Mouse (Mus musculus) cerebellum, postnatal 25 days (tissue): ENCODE measurements at regions not wholly inside any gene's neighbourhood (a gene's known extent, or its start where the extent isn't known, plus 50 kb on each side); places are given as distances from the start of the nearest gene placed in this dataset.

ENCODE experiments used
- DNase-seq, 2 experiments: peaks; one replicate each; pipeline ENCODE4 v3.0.0; 2021; ENCODE audit warnings: mixed read lengths in 2 of 2

DNA sequence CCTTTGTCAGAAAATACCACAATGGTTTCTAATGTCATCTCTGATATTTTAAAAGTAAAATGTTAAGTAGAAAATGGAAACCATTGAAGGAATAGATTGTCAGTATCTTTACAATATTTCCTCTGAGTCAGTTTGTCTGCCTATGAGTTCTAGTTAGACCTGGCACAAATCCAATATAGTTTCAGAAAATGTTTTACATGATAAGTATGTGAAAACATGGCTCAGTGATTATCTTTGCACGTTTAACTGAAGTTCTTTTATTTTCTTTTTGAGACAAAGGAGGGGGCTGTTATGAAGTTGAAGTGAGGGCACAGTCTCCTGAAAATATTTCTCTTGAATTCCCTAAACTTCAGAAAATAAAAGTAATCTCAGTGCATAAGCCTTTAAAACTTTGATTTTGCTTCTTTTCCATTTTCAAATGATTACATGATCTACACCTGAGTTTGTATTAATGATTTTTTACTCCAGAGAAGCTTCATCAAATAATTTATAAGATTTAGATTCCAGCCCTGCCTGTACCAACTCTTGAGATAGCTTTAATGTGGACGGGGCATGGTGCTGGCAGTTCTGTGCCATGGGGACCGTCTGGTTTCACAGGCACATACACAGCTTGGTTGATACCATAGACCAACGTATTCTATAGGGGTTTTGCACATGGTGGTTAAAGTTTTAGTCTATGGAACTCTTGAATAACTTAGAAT lies 336.5 kb downstream of the Pdha2 start:
- DNase-seq: no peak

DNA sequence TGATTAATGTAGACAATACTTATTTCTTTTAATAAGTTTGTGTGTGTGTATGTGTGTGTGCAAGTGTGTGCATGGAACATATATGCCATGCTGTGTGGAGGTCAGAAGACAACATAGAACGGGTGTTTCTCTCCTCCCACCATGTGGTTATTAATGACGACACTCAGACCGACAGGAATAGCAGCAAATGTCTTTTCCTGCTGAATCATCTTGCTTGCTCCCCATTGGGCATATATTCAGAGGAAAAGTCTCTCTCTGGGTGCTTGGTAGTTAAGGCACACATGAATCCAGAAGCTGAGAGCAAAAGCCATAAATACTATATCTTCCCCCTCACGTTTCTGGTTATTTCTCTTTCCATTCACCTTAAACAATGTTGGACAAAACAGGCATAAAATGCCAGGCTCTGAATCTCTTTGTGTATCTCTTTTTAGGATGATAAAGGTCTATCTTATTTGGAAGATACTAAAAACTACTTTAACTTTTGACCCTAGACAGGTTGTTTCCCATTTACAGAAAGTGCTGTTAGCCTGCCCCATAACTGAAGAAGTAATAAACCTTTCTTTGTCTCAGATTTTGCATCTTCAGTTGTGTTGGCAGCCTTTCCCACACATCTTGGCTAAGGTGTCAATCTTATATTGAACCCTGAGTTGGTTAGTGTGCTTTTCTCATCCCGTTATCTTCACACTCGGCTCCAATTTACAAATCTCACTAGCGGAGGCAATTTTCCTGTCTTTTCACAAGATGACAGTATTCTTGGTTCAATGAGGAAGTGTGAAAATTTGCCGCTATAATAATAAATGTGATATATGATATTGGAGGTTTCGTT lies 337.9 kb downstream of the Pdha2 start:
- DNase-seq: no peak

DNA sequence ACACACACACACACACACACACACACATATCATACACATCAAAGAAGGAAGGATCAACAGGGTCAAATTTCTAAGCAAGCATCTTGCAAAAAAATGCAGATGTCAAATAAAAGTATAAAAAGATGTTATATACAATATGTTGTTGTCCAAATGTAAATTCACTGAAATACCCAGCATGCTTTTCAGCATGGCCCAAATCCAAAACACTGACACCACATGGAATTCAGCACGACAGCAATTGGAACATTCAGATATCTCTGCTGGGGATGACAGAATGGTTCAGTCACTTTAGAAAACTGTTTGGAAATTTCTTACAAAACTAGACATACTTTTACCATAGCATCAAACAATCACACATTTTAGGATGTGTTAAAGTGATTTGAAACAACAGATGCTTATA lies 339.6 kb downstream of the Pdha2 start:
- no peak for DNase-seq

DNA sequence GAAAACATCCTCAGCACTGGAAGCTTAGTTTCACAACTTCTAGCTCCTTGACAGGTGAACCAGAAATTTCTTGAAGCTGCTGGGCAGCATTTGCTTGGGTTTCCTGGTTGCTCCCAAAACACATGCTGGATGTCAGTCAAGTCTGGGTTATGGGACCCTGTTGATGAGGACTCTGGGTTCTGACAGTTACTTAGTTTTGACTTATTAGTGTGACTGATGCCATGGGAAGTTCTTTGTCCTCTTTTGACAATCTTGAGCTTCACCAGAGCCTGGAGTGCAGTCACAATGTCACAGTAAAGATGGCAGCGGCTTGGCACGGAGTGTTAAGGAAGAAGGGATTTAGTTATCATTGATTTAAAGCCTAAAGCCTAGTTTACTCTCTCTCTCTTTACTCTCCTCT lies 340.9 kb downstream of the Pdha2 start:
- DNase-seq: no peak

DNA sequence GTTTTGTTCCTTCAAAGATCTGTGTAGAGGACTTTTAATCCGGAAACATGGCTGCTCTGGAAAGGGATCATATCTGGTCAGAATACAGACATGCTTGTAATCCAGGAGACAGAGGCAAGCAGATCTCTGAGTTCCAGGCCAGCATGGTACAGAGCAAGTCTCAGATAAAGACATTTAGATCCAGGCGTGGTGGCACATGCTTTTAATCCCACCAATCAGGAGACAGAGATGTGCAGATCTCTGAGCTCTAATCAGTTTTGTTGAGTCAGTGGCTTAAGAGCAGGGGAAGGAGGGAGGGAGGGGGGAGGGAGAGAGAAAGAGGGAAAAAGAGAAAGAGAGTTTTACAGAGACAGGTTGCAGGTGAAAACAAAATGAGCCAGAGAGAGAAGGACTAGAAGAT lies 372.0 kb downstream of the Pdha2 start:
- no peak for DNase-seq

DNA sequence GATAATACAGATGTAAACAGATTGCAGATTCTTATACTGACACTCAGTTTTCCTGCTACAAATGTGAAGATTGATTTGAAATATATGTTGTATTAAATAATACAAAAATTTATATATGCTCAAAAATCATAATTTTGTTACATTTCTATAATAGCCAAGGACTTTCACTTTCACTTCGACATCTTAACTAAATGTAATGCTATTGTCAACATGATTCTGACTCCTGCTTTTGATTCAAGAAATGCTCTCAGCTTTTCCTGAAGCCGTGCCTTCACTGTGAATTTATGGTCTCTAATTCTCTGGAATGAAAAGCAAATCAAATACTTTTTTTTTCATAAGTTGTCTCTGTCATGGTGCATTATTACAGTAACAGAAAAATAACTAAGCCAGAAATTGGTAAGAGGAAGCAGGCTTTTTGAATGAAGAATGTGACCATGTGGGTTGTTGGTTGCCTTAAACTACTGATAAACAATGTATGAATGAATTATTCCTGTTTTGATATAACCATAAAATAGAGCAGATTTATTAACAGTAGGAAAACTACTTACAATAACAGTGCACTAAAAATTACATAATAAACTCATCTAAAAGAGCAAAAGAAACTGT lies 374.1 kb downstream of the Pdha2 start:
- no peak for DNase-seq

DNA sequence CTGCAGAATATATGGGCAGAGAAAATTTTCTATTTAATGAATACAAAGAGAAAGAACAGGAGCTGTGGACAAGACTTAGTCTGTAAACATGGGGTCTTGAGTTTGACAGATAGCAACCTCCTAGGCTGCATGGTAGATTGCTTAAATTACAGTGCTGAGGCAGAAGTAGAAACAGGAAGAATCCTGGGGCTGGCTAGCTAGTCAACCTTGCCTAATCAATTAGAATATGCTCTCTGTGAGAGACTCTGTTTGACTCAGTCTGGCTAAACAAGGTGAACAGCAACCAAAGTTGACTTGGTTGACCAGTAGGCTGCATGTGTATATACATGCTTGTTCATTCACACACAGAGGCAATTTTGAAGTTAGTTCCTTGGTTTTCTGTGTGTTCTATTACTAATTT lies 390.9 kb downstream of the Pdha2 start:
- no peak for DNase-seq

DNA sequence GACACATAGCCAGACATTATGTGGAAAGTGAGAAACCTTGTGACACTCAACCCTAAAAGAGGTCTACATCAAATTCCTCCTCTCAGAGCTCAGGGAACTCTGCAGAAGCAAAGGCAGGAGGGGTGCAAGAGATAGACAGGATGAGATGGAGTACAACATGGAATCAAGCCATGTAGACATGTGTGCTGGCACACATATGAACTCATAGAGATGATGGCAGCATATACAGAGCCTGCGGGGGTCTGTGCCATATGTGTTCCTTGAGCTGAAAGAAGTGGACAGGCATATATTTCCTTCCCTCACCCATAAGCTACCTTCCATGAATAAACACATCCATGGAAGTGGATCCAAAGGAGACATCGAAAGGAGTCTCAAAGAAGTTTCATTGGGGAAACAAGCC lies 406.6 kb downstream of the Pdha2 start:
- no peak for DNase-seq

DNA sequence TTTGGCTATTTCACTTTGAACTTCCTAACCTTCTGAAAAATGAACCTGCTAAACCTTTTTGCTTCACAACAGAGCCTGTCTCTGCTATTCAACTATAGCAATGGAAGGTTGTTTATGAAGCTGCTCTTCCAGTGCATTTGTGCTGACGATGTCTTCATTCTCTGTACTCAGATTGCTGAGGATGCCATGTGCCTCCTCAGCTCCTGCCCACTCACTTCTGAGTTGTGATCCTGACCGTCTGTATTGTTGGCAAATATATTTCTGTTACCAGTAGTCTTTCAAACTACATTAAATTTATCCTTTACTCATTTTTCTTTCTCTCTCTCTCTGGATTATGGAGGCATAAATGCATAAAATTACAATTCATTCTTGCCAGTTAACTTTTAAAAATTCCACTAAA lies 419.2 kb downstream of the Pdha2 start:
- no peak for DNase-seq

DNA sequence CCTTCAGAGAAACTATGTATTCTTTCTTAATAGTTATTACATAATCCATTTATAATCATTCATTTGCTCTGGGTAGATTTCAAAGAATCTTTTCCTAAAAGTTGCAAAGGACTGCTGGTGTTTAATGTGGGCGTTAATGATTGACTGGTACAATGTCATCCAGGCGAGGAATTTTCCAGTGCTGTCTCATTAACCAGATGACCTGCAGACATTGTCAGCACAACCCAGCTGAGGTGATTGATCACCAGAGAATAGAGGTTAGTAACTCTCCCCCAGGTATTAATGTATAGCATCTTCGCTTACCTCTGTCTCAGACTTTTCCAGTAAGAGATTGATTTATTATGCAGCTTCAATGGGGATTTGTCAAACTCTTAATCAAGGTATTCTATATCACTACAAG lies 426.5 kb downstream of the Pdha2 start:
- DNase-seq: no peak

DNA sequence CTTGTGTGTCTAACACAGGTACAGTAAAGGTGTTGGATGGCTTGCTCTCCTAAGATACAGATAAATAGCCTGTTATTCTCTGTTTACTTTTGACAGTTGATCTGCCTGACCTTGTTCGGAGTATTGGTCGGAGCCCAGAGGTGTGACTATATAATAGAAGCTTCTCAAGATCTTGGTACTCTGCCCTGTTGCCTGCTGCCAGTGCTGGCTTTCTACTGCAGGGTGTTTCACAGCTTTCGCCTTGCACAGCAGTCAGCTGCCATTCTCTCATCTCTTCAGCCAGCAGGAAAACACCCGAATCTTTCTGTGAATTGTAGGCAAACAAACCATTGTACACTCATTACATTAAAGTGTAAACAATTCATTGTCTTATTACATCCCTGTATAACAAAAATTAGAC lies 452.1 kb downstream of the Pdha2 start:
- DNase-seq: peak; percentile 41 to 45

DNA sequence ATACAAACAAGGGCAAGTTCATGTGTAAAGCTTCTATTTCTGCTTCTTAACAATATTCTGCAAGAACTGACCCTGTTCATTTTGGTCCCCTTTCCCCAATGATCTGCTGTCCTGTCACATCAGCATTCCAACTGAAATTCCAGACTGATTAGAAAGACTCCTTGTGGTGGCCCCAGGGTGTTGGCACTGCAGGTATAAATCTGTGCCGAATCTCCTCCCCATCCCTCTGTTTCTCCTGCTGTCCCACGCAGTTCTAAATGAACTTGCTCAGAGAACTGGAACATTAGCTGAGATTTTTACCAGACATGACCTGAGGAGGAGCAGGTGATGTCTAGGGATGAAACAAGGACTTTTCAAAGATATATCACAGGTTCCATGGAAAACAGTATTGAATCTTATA lies 467.7 kb downstream of the Pdha2 start:
- DNase-seq: peak; percentile 44 to 61

DNA sequence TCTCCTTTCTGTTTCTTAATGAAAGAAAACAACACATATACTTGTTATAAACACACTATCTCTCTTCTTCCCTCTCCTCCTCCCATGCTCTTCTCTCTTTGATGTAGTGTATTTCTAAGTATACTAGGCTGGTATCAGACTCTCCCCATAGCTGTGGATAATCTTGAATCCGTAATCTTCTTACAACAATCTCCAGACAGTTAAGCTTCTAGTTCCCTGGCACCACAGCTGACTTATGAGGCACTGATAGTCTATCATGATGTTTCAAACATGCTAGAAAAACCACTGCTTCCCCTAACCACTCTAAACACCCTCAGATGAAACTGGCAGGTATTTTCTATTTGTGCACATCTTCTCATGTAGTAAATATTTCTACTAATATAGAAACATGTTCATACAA lies 471.7 kb downstream of the Pdha2 start:
- DNase-seq: no peak

DNA sequence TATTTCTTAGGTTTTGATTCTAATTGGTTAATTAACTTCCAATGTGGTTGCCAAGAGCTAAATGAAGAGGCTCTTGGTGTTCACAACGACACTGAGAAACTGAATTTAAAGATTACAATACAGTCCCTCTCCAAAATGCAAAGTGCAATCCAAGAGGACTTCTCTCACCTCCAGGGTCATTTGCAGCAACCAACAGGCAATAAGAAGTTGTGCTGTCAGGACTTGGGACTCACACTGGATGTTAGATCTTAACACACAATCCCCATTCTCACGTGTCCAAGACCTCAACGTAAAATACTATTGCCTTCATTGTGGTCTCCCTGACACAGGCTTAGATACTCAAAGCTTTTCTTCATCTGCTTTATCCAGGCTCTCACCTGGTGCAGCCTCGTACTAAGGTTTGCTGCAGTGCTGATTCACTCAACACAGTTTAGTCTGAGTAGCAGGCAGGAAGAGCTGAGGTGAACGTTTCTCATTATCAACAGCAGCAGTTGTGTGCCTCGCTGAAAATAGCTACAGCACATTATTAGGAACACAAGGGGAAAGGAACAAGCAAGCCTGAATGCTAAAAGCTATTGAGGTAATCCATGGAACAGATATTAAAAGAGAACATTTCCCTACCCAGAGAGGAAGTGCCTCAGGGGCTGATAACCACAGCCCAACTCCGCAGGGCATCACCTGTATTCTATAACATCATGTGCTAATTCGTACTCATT lies 473.3 kb downstream of the Pdha2 start:
- no peak for DNase-seq

DNA sequence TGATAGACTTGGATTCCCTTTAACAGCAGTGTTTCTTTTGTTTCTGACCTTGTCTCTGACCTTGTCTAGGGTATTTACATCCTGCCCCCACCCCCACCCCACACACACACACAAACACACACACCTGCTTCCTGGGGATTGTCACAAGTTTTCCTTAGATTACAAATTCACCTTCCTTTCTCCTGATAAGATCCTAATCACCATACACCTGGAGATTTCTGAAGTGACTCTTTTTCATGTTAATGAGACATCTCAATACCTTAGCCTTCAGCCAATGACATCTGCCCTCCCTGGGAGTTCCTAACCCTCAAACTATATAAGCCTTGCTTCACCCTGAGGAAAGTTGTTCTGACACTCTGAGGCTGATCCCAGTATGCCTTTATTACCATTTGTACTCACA lies 495.3 kb downstream of the Pdha2 start:
- DNase-seq: no peak

DNA sequence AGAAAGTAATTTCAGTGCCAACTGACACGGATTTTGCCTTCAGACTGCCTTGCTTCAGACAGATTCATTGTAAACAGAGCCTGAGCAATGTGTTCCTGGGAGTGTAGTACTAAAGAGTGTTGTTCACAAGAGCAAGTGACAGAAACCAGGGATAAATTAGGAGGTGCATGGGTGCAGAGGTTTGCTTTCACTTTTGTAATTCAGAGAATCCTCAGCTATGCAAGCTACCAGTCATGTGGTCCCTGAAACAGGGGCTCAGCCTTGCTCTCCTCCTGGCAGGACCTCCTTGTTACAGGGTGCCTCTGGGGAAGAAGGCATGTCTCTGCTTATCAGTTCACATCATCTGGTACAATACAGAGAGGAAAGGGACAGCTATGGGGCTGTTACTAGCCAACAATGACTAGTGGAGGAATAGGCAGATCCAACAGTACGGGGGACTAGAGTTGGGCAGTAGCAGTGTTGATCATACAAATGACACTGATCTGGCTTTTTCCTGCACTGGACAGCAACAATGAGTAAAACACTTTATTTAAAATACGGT lies 504.5 kb downstream of the Pdha2 start:
- DNase-seq: peak in 1 of 2 experiments; percentile 25

DNA sequence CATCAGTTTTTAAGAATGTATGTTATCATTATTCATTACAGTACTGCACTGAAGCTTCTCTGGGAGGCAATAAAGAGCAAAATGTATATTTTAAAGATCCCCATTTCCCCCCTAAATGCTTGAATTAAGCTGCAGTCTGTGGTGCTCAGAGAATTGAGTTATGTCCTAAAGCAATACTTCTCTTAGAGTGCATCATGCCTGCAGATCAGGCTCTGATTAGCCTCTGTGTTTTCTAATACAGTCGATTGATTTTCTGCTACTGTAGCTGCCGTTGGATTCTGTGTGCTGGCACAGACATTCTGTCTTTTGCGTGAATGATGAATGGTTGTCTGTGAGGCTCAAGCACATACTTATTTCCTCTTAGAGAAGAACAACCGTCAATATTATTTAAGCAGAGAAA lies 505.4 kb downstream of the Pdha2 start:
- no peak for DNase-seq

DNA sequence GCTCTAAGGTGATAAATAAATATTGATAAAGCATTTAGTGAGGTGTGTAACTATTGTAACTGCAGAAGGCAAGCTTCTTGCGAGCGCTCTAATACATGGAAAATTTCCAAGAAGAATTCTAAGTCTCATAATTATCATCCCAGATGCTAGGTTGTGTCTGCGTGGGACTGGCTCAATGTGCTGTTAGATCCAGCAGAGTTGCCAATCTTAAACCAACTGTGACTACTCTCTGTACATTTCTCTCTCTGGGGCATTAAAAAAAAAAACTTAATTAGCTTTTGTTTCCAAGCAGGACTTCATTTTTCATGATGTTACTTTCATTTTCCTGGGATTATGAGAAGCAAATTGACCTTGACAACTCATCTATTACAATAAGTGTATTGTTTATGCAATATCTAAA lies 506.6 kb downstream of the Pdha2 start:
- no peak for DNase-seq

DNA sequence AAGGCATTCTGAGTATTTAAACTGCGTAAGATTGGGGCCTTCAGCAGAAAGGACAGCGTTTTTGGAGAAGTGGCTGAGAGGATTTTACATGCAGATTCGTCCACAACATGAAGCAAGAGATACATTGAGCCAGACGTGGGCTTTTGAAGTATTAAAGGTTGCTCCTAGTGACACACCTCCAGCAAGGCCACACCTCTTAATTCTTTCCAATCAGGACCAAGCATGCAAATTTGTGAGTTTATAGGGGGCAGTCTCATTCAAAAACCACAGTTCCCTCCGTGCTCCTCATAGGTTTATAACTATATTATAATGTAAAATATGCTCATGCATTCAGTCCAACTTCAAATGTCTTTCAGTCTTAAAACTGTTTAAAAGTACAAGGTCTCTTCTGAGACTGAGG lies 509.2 kb downstream of the Pdha2 start:
- no peak for DNase-seq

DNA sequence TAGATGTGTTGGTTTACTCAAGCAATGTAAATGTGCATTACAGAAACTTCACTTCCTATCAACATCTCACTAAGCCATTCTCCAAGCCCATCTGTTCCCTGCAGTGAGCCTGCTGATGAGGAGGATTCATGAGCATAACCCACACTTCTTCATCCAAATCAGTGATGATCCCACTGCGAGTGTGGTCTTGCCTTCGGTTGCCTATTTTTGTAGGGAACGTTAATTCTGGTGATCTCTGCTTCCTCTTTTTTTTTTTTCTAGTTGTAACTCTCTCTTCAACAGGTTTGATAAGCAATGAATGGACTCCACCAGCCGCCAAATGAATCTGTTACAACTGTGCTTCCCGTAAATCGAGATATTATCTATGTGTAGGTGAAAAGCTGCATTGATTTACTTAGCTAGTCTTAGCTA lies 509.9 kb downstream of the Pdha2 start:
- peak; percentile 18 to 30 for DNase-seq

DNA sequence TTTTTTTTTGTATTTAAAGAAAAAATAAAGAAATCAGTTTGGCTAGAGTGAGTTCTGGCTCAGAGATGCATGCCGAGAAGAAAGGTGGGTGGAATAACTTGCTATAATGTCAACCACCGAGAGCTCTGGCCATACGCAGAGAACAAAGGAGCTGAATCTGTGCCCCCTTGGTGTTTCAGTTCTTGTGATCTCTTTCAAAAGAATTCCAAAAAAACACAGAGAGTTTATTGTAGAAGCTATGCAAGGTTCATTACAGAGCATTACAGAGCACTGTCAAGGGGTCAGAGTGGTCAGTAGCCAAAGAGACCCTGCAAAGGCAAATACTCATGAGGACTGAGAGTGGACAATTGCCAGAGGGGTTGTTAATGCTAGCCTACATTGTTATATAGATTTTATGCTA lies 514.9 kb downstream of the Pdha2 start:
- DNase-seq: no peak

DNA sequence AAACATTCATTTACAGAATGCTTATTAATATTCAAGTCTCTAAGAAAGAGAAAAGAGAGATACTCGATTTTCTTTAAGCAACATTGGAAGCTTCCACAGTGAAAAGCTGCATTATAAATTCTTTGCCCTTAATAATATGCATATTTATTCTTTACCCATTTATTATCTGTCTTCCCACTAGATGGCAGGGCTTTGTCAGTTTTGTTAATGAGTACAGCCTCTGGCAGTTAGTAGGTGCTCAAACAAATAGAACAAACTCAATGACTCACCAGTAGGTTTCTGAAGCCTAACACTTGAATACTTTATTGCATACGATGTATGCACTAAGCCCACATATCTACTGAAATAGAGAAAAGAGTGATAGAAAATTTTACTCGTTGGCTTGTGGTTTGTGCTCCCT lies 529.4 kb downstream of the Pdha2 start:
- DNase-seq: no peak

DNA sequence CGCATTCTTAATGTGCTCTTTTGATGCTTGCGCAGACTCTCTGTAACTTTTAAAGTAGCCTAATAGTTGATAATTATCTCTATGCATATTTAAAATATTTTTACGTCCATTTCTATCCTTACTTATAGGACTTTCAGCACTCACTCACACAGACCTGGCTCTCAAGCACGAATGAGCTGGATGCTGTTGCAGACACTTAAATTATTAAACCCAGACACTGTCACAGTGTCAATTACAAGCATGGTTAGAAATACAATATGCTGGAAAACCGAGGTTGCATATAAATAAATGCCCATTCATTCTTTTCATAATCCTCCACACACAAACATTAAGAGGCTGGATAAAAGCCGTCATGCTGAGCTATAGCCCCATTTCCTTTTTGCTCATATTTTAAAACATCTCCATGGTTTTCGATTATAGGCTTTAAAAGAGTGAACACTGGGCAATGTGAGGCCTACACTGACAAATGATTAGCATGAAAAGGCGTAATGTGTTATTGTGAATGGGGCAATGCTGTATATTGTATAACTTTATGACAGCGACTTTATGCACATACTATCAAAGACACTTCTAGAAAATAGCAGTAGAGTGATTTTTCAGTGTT lies 566.3 kb downstream of the Pdha2 start:
- no peak for DNase-seq
